Comparison of ENCODE assay signal across 10 mouse cellular contexts in the genomic region with DNA sequence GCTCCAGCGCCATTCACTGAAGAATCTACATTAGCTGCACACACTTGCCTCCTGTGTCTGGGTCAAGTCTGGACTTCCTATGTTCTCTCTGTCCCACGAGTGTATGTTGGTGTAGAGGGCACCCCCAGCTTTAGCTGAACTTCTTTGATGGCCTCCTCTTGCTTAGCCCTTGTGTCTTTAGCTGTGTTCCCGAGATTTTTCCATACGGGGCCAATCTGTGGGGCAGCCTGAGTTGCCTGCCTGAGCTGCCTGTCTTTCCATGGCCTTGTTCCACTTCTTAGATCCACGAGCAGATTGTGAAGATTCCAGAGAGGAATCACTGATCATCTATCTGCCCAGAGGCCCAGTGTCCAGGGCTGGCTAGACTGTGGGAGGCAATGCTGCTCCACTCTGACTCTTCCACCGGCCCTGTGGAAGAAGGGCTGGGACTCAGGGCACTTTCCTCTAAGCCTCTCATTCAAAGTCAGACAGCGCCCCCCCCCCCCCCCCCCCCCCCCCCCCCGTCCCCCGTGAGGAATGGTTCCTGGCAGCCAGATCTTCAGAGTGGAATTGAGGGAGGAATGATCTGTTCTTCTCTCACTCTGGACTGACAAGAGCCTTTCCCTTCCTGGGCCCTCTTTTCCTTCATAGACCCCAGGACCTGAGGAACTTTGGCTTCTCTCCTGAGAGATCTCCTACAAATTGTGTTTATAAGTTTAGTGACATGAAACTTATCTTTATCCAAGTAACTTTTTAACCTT. TPM values are rescaled to one million over a fixed set of nuclear protein-coding genes. Genes with fewer than 3 reads are reported as not detected.
A peak's percentile ranks its signal among the peaks of the same experiment; 100 is the strongest.
DNase-seq lines count a peak whose midpoint lies in the region; ATAC-seq and TF ChIP-seq lines count a peak whose summit lies in the region.
"Had no signal": no experiment of that assay in that cellular context is flagged by ENCODE, and none has a peak within 500 bp of the region (broad histone marks: within the 10 kb centered on the region; RNA-seq: fewer than 3 reads in every experiment).

No protein-coding gene starts in this region.

- H3K27me3 ChIP-seq in lung, embryonic 14.5 days (ENCODE audit: insufficient read depth, low read length): no peaks in the 10 kb centered on the region
- no peaks in the 10 kb centered on the region; the same call in 1 of the 2 replicates for H3K27me3 ChIP-seq in heart, embryonic 13.5 days (replicated peaks)
- H3K27me3 ChIP-seq in limb, embryonic 13.5 days: no peaks in the 10 kb centered on the region
- no peaks in the 10 kb centered on the region for H3K27me3 ChIP-seq in small intestine, adult 2 months (ENCODE audit: control insufficient read depth, insufficient read depth, low read length)

- H3K27ac ChIP-seq in lung, embryonic 14.5 days (ENCODE audit: low read depth): peak overlapping the region; percentile 97
- peak overlapping the region; percentile 86 for H3K27ac ChIP-seq in heart, embryonic 13.5 days (replicated peaks)
- peak overlapping the region; percentile 90 for H3K27ac ChIP-seq in limb, embryonic 13.5 days
- H3K27ac ChIP-seq in small intestine, adult 2 months (ENCODE audit: insufficient read depth, low read depth, low read length): peak overlapping the region; percentile 76

- no peaks in the 10 kb centered on the region for H3K9me3 ChIP-seq in lung, embryonic 14.5 days (ENCODE audit: low read depth, low read length)
- H3K9me3 ChIP-seq in heart, embryonic 13.5 days: no peaks in the 10 kb centered on the region
- H3K9me3 ChIP-seq in limb, embryonic 13.5 days: no peaks in the 10 kb centered on the region

- no peak for TF ChIP-seq POLR2A in small intestine, adult 2 months (IDR thresholded peaks at IDR 0.05; ENCODE audit: low read depth, low read length)

- no peaks in the 10 kb centered on the region for H3K36me3 ChIP-seq in lung, embryonic 14.5 days (ENCODE audit: insufficient read depth)
- no peaks in the 10 kb centered on the region for H3K36me3 ChIP-seq in heart, embryonic 13.5 days
- no peaks in the 10 kb centered on the region for H3K36me3 ChIP-seq in limb, embryonic 13.5 days
- no peaks in the 10 kb centered on the region for H3K36me3 ChIP-seq in small intestine, adult 2 months (ENCODE audit: control insufficient read depth, insufficient read depth, low read length)

- peak; percentile 61 for ATAC-seq in lung, embryonic 14.5 days (ENCODE audit: insufficient read depth)
- ATAC-seq in heart, embryonic 13.5 days (ENCODE audit: extremely low read depth, insufficient number of reproducible peaks, low FRiP score, low TSS enrichment): no peak
- 0 out of 2 replicates have a peak, but pooled peaks have one; percentile 16 for ATAC-seq in limb, embryonic 13.5 days (ENCODE audit: low FRiP score, low read depth)

- no peak overlapping the region for H3K4me3 ChIP-seq in lung, embryonic 14.5 days (ENCODE audit: low read depth, low read length)
- H3K4me3 ChIP-seq in heart, embryonic 13.5 days: no peak overlapping the region
- H3K4me3 ChIP-seq in limb, embryonic 13.5 days: no peak overlapping the region
- H3K4me3 ChIP-seq in small intestine, adult 2 months (ENCODE audit: low read depth, low read length): no peak overlapping the region

- peak; percentile 68 for DNase-seq in lung, embryonic 14.5 days
- no peak for DNase-seq in lung, adult 18-20 months
- no peak for DNase-seq in left cerebral cortex, postnatal 25 days (ENCODE audit: low spot score in 2 of 2)
- DNase-seq in cerebellum, adult 11-12 months: no peak
- no peak for DNase-seq in adrenal gland, postnatal 25 days

- peaks cover 3% of the 10 kb centered on the region; the same call in 1 of the 2 replicates for H3K4me1 ChIP-seq in lung, embryonic 14.5 days (ENCODE audit: insufficient read depth)
- H3K4me1 ChIP-seq in heart, embryonic 13.5 days: peaks cover 14% of the 10 kb centered on the region; the same call in 1 of the 2 replicates
- H3K4me1 ChIP-seq in limb, embryonic 13.5 days: peaks cover 25% of the 10 kb centered on the region
- H3K4me1 ChIP-seq in small intestine, adult 2 months (ENCODE audit: control insufficient read depth, insufficient read depth, insufficient read length, low read length): peaks cover 4% of the 10 kb centered on the region; the same call in 1 of the 2 replicates

- peak overlapping the region; percentile 36 for H3K9ac ChIP-seq in lung, embryonic 14.5 days
- H3K9ac ChIP-seq in heart, embryonic 13.5 days: peak overlapping the region; percentile 56
- H3K9ac ChIP-seq in limb, embryonic 13.5 days: 0 out of 2 replicates have a peak overlapping the region, but pooled peaks have one; percentile 19

- H3K4me2 ChIP-seq in lung, embryonic 14.5 days: peak overlapping the region; percentile 40
- H3K4me2 ChIP-seq in heart, embryonic 13.5 days: peak overlapping the region; percentile 36
- peak overlapping the region; percentile 28 for H3K4me2 ChIP-seq in limb, embryonic 13.5 days (replicated peaks)

- WGBS in lung, embryonic 14.5 days: 29% methylated on average over 6 of the region's 9 CpGs
- 37% methylated on average over 6 of the region's 9 CpGs for WGBS in heart, embryonic 13.5 days
- 31% methylated on average over 6 of the region's 9 CpGs for WGBS in limb, embryonic 13.5 days
- WGBS in small intestine, adult 2 months: 33% methylated on average over 6 of the region's 9 CpGs

- TF ChIP-seq CTCF in lung, embryonic 14.5 days (IDR thresholded peaks at IDR 0.05; ENCODE audit: low read depth): no peak
- TF ChIP-seq CTCF in small intestine, adult 2 months (IDR thresholded peaks at IDR 0.05; ENCODE audit: extremely low read depth, insufficient read length, insufficient replicate concordance, low read depth, low read length): no peak

- intact Hi-C loops in left cerebral cortex, postnatal 25 days (cut with DNase I): no loop called here

RNA-seq across cellular contexts. Expression of a gene that starts 12.1 kb away (rescaled TPM):
- not detected in 2 replicates for polyA plus RNA-seq in lung, embryonic 14.5 days (2014; fragmentation: Nextera tagmentation; extraction: Ambion mirVana)
- not detected in 2 replicates for polyA plus RNA-seq in heart, embryonic 13.5 days (2015; fragmentation: Nextera tagmentation; extraction: Ambion mirVana)
- not detected in 2 replicates for polyA plus RNA-seq in limb, embryonic 13.5 days (2015; fragmentation: Nextera tagmentation; extraction: Ambion mirVana)
- not detected in 2 replicates for polyA plus RNA-seq in small intestine, adult 2 months (2012; rRNA removed)
- total RNA-seq in left cerebral cortex, postnatal 25 days (2021): not detected
- not detected in 2 replicates for total RNA-seq in adrenal gland, postnatal 25 days (2021)
- polyA plus RNA-seq: forebrain, embryonic 11.5 days; thymus, postnatal 0 days had no signal

RNA-seq across cellular contexts. Expression of a gene that starts 19.9 kb away (rescaled TPM):
- polyA plus RNA-seq in lung, embryonic 14.5 days (2014; fragmentation: Nextera tagmentation; extraction: Ambion mirVana): 5.6 and 7.1 TPM in 2 replicates
- polyA plus RNA-seq in heart, embryonic 13.5 days (2015; fragmentation: Nextera tagmentation; extraction: Ambion mirVana): 1.6 and 2.7 TPM in 2 replicates
- 21.5 and 26.9 TPM in 2 replicates for polyA plus RNA-seq in limb, embryonic 13.5 days (2015; fragmentation: Nextera tagmentation; extraction: Ambion mirVana)
- 5.4 and 15.8 TPM in 2 replicates for polyA plus RNA-seq in small intestine, adult 2 months (2012; rRNA removed)
- 10 to 100 TPM; 79.6 to 84.3 TPM for total RNA-seq in left cerebral cortex, postnatal 25 days (2021)
- total RNA-seq in adrenal gland, postnatal 25 days (2021): 2.5 and 3.6 TPM in 2 replicates

RNA-seq across cellular contexts. Expression of a gene that starts 23.3 kb away (rescaled TPM):
- 0.49 and 1.1 TPM in 2 replicates for polyA plus RNA-seq in lung, embryonic 14.5 days (2014; fragmentation: Nextera tagmentation; extraction: Ambion mirVana)
- polyA plus RNA-seq in heart, embryonic 13.5 days (2015; fragmentation: Nextera tagmentation; extraction: Ambion mirVana): 0.24 and 0.31 TPM in 2 replicates
- 0.31 TPM in 1 of 2 replicates, not detected in the other for polyA plus RNA-seq in limb, embryonic 13.5 days (2015; fragmentation: Nextera tagmentation; extraction: Ambion mirVana)
- 2.5 and 3.1 TPM in 2 replicates for polyA plus RNA-seq in small intestine, adult 2 months (2012; rRNA removed)
- not detected for total RNA-seq in left cerebral cortex, postnatal 25 days (2021)
- not detected in 2 replicates for total RNA-seq in adrenal gland, postnatal 25 days (2021)
- polyA plus RNA-seq: forebrain, embryonic 11.5 days had no signal

RNA-seq across cellular contexts. Expression of a gene that starts 30.5 kb away (rescaled TPM):
- polyA plus RNA-seq in lung, embryonic 14.5 days (2014; fragmentation: Nextera tagmentation; extraction: Ambion mirVana): 164 and 183 TPM in 2 replicates
- 73.2 and 78.1 TPM in 2 replicates for polyA plus RNA-seq in heart, embryonic 13.5 days (2015; fragmentation: Nextera tagmentation; extraction: Ambion mirVana)
- 121 and 130 TPM in 2 replicates for polyA plus RNA-seq in limb, embryonic 13.5 days (2015; fragmentation: Nextera tagmentation; extraction: Ambion mirVana)
- 101 and 147 TPM in 2 replicates for polyA plus RNA-seq in small intestine, adult 2 months (2012; rRNA removed)
- total RNA-seq in left cerebral cortex, postnatal 25 days (2021): 10 to 100 TPM in 1 of 2 experiments, 1 to 10 TPM in 1; 9.9 to 13.5 TPM
- 103 and 109 TPM in 2 replicates for total RNA-seq in adrenal gland, postnatal 25 days (2021)

RNA-seq across cellular contexts. Expression of a gene that starts 37.0 kb away (rescaled TPM):
- polyA plus RNA-seq in lung, embryonic 14.5 days (2014; fragmentation: Nextera tagmentation; extraction: Ambion mirVana): 7.5 and 8.7 TPM in 2 replicates
- 0.31 and 0.72 TPM in 2 replicates for polyA plus RNA-seq in heart, embryonic 13.5 days (2015; fragmentation: Nextera tagmentation; extraction: Ambion mirVana)
- 23.9 and 25.5 TPM in 2 replicates for polyA plus RNA-seq in limb, embryonic 13.5 days (2015; fragmentation: Nextera tagmentation; extraction: Ambion mirVana)
- 87.5 and 236 TPM in 2 replicates for polyA plus RNA-seq in small intestine, adult 2 months (2012; rRNA removed)
- under 1 TPM in 1 of 2 experiments, not detected in 1; 0.21 TPM for total RNA-seq in left cerebral cortex, postnatal 25 days (2021)
- 0.86 and 1.2 TPM in 2 replicates for total RNA-seq in adrenal gland, postnatal 25 days (2021)
